Mouse (Mus musculus) stomach, postnatal 0 days (tissue): ENCODE results near the gene Glmp. TPM values are rescaled to one million over a fixed set of nuclear protein-coding genes. Genes with fewer than 3 reads are reported as not detected.

Source experiments
- ATAC-seq: fragments of 200-750 bp; cut with Nextera tagmentation; 2 replicates; pipeline ENCODE4 v1.8.0; 2017; ENCODE audit not compliant: low FRiP score, low TSS enrichment
- DNase-seq: peaks from one replicate; pipeline ENCODE4 v3.0.0-alpha.2; 2016; ENCODE audit warnings: low spot score
- H3K27ac ChIP-seq: fragments of 300-500 bp; sonication (generic); replicated peaks from 2 replicates; pipeline ENCODE4 v1.5.1; 2014; ENCODE audit warnings: mild to moderate bottlenecking, control low read depth
- H3K27me3 ChIP-seq: fragments of 300-500 bp; sonication (generic); 2 replicates; pipeline ENCODE4 v1.6.1; 2014; ENCODE audit warnings: low read length; ENCODE audit not compliant: control insufficient read depth, insufficient read depth
- H3K36me3 ChIP-seq: fragments of 300-500 bp; sonication (generic); 2 replicates; pipeline ENCODE4 v1.6.1; 2014; ENCODE audit warnings: low read length, mixed read lengths; ENCODE audit not compliant: control insufficient read depth, insufficient read depth
- H3K4me1 ChIP-seq: fragments of 300-500 bp; sonication (generic); replicated peaks from 2 replicates; pipeline ENCODE4 v1.6.1; 2014; ENCODE audit warnings: antibody characterized with exemption; ENCODE audit not compliant: control insufficient read depth, insufficient read depth
- H3K4me2 ChIP-seq: fragments of 300-500 bp; sonication (generic); replicated peaks from 2 replicates; pipeline ENCODE4 v1.6.1; 2014; ENCODE audit warnings: low read depth, mild to moderate bottlenecking, control low read depth, moderate library complexity
- H3K4me3 ChIP-seq: fragments of 300-500 bp; sonication (generic); 2 replicates; pipeline ENCODE4 v1.5.1; 2014; ENCODE audit warnings: low read depth, low read length, control low read depth
- H3K9ac ChIP-seq: fragments of 300-500 bp; sonication (generic); 2 replicates; pipeline ENCODE4 v1.6.1; 2014; ENCODE audit warnings: mild to moderate bottlenecking, low read length, control low read depth, mixed read lengths
- H3K9me3 ChIP-seq: fragments of 300-500 bp; sonication (generic); 2 replicates; pipeline ENCODE4 v1.6.1; 2016; ENCODE audit warnings: low read length; ENCODE audit not compliant: control insufficient read depth
- CTCF ChIP-seq: IDR thresholded peaks from 2 replicates; pipeline ENCODE4 v1.5.1; 2016; ENCODE audit warnings: antibody characterized with exemption, low read depth, mild to moderate bottlenecking, moderate library complexity
- EP300 ChIP-seq: optimal IDR thresholded peaks from 2 replicates; pipeline ENCODE3; 2016; ENCODE audit warnings: antibody characterized with exemption
- WGBS: fragments of 180-500 bp; shearing (Covaris S2); extraction: QIAGEN DNeasy Blood & Tissue Kit; methylation state at CpG from one replicate; pipeline ENCODE4 v1.1.7; 2014; 5-methylcytosine and 5-hydroxymethylcytosine counted together
- polyA plus RNA-seq: library from polyadenylated mRNA; unstranded; fragments of >200 nt; fragmentation: Nextera tagmentation; extraction: Ambion mirVana; gene quantifications from 2 replicates; pipeline ENCODE4 v1.2.1, GENCODE M21; 2015

The Glmp gene
- polyA plus RNA-seq, 1 experiment from 2014 or later: 161 TPM

GRCm38 (mm10) chr3:88335436-88336053, 10.7 kb downstream of the Glmp start:
- DNase-seq (peak; percentile 30), ATAC-seq (peak; percentile 35)
- peaks cover 3% of the 10 kb centered on the region; the same call in 1 of the 2 replicates for H3K36me3 ChIP-seq
- under 1% methylated on average over 27 of the region's 27 CpGs for WGBS
- TF ChIP-seq EP300 (no peak), CTCF (peak; percentile 26; the same call in 1 of the 2 replicates)
- peaks cover 3% of the 10 kb centered on the region; the same call in 1 of the 2 replicates for H3K4me1 ChIP-seq
- peak overlapping the region; percentile 81 for H3K4me3 ChIP-seq
- peak overlapping the region; percentile 90 for H3K9ac ChIP-seq
- H3K9me3 ChIP-seq: no peaks in the 10 kb centered on the region
- peak overlapping the region; percentile 73 for H3K4me2 ChIP-seq
- H3K27me3 ChIP-seq: no peaks in the 10 kb centered on the region
- peak overlapping the region; percentile 95 for H3K27ac ChIP-seq

DNA sequence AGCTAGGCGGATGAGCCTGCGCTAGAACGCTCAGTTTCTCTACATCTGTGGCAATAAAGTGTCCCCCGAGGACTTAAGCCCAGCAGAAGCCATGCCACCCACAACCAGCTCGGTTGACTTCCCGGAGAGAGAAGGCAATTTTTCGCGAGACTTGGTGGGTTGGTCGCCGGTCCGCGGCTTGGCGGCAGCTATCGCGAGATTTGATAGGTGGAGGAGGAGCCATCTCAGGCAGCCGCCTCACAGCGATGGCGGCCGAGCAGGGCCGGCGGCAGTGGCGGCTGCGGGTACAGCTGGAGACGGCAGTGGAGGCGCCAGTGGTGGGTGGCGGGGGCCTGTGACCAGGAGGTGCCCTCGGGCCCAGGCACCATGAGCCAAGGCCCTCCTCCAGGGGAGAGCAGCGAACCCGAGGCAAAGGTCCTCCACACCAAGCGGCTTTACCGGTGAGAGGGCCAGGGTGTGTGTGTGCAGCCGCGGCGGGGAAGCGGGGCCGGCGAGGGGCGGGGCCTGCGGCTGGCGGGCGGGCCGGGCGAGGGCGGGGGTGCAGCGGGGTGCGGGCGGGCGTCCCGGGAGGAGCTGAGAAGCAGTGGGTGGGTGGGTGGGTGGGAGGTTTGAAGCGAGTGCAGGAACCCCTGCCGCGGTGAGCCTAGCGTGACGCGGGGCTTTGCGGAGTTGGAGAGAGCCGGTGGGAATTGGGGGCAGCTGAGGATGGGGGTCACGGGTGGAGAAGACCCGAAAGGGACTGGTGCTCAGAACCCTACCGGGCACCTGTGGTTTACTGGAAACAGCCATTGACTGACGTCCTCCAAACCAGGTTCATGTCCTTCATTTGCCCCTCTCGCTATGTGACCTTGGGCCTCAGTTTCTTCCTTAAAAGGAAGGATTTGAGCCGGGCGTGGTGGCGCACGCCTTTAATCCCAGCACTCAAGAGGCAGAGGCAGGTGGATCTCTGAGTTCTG, 11.5 kb downstream of the Glmp start, which contains the start of the genes Tmem79 and Smg5:
TSS of gene Tmem79 (minus strand) at position 91 of the 956 bp plus-strand sequence.
TSS of gene Smg5 (plus strand) at position 203 of the 956 bp plus-strand sequence.
- no peak for TF ChIP-seq CTCF
- TF ChIP-seq EP300: peak; percentile 99
- WGBS: 1% methylated on average over 47 of the region's 66 CpGs
- Histone ChIP-seq H3K9me3 (no peaks in the 10 kb centered on the region), H3K4me2 (peak within 1 kb of the TSS; percentile 73), H3K36me3 (peaks cover 3% of the 10 kb centered on the region; the same call in 1 of the 2 replicates), H3K27me3 (no peaks in the 10 kb centered on the region), H3K27ac (peak within 1 kb of the TSS; percentile 95), H3K9ac (peak within 1 kb of the TSS; percentile 90), H3K4me3 (peak within 1 kb of the TSS; percentile 81), H3K4me1 (peaks cover 3% of the 10 kb centered on the region; the same call in 1 of the 2 replicates)
- DNase-seq (peak; percentile 96), ATAC-seq (peak; percentile 89)

DNA sequence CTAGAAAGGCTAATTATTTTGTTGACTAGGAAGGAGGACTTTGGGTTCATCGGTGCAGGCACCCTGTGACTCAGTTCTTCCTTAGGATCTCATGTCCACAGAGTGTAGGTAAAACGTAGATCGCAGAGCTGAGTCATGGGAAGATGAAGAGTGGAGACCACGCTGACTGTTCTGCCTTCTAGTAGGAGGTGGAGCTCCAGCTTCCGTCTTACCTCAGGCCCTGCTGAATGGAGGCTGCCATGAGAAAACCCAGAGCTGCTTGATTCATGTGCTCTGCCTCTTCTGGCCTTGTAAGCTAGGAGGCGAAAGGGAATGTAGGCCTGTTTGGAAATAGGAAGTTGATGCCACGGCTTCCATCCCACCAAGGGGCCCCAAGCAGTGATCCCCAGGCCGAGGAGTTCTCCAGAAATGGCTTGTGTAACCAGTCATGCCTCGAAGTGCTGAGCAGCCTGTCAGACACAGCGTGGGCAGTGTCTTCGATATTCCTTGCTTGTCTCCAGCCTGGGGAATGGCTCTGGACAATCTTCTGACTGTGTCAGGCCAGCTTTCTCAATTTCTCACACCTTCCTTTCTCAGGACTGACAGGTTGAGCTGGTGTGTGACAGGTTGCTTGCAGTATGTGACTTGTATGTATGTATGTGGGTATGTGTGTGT, 12.7 kb downstream of the Glmp start:
- Histone ChIP-seq H3K4me1 (peaks cover 3% of the 10 kb centered on the region; the same call in 1 of the 2 replicates), H3K9ac (0 out of 2 replicates have a peak overlapping the region, but pooled peaks have one; percentile 28), H3K27me3 (no peaks in the 10 kb centered on the region), H3K9me3 (no peaks in the 10 kb centered on the region), H3K36me3 (peaks cover 3% of the 10 kb centered on the region), H3K4me2 (peak overlapping the region; percentile 31), H3K27ac (peak overlapping the region; percentile 76), H3K4me3 (no peak overlapping the region)
- DNase-seq (peak; percentile 33), ATAC-seq (no peak)
- WGBS: 48% methylated on average over 11 of the region's 11 CpGs
- TF ChIP-seq EP300 (no peak), CTCF (no peak)

GRCm38 (mm10) chr3:88338316-88338715, 13.5 kb downstream of the Glmp start:
- no peaks in the 10 kb centered on the region for H3K9me3 ChIP-seq
- peaks cover 3% of the 10 kb centered on the region; the same call in 1 of the 2 replicates for H3K4me1 ChIP-seq
- 86% methylated on average over 7 of the region's 7 CpGs for WGBS
- TF ChIP-seq EP300 (no peak), CTCF (no peak)
- H3K9ac ChIP-seq: no peak overlapping the region
- H3K4me3 ChIP-seq: no peak overlapping the region
- DNase-seq (no peak), ATAC-seq (no peak)
- H3K27ac ChIP-seq: no peak overlapping the region
- H3K36me3 ChIP-seq: peaks cover 11% of the 10 kb centered on the region
- H3K4me2 ChIP-seq: no peak overlapping the region
- H3K27me3 ChIP-seq: no peaks in the 10 kb centered on the region

DNA sequence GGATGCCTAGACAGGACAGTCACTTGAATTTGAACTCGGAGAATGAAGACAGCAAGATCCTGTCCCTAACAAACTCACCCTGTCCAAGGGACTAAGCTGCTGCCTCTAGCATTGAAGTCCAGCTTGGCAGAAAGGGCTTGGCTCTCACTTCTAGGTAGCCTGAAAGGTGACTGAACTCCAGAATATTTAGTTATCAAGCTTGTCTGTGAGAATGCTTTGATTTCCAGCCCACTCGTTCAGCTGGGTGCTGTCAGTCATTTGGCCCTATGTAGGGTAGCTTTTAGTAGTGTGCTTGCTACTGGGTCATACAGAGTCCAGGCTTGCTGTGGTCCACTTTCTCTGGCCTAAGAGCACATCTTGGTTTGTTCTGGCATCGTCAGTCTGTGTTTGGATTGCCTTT, 14.2 kb downstream of the Glmp start:
- Histone ChIP-seq H3K36me3 (peaks cover 18% of the 10 kb centered on the region), H3K4me2 (no peak overlapping the region), H3K27me3 (no peaks in the 10 kb centered on the region), H3K9ac (no peak overlapping the region), H3K9me3 (no peaks in the 10 kb centered on the region), H3K4me1 (peaks cover 3% of the 10 kb centered on the region; the same call in 1 of the 2 replicates), H3K27ac (no peak overlapping the region), H3K4me3 (no peak overlapping the region)
- ATAC-seq (no peak), DNase-seq (no peak)
- no peak for TF ChIP-seq CTCF
- TF ChIP-seq EP300: no peak
- 58% methylated on average over 3 of the region's 3 CpGs for WGBS
